Mouse (Mus musculus) B cell, adult 2 months (primary cell): ENCODE measurements at regions not wholly inside any gene's neighbourhood (a gene's known extent, or its start where the extent isn't known, plus 50 kb on each side); places are given as distances from the start of the nearest gene placed in this dataset.
"Not testable (repeated sequence)": the region's sequence is repeated elsewhere in the genome, so short reads cannot be mapped to it uniquely, and the experiment has no call there.

Experiments used
- DNase-seq, 2 experiments: peaks; one replicate each; pipeline ENCODE4 v3.0.0; 2022

- DNase-seq: peak; percentile 54 to 63
These were observed 824.6 kb downstream of the Basp1 start for GRCm38 (mm10) chr15:24588943-24589342.

GRCm38 (mm10) chr15:24566981-24567380, 846.6 kb downstream of the Basp1 start:
- no peak for DNase-seq

GRCm38 (mm10) chr15:24556806-24557205, 856.8 kb downstream of the Basp1 start:
- DNase-seq: no peak

- no peak for DNase-seq
These were observed 863.5 kb downstream of the Basp1 start for GRCm38 (mm10) chr15:24550108-24550507.

- DNase-seq: no peak
These were observed 883.5 kb downstream of the Basp1 start for GRCm38 (mm10) chr15:24530065-24530464.

- no peak for DNase-seq
These were observed 886.2 kb downstream of the Basp1 start for GRCm38 (mm10) chr15:24527379-24527778.

GRCm38 (mm10) chr15:24513926-24514325, 899.6 kb downstream of the Basp1 start:
- DNase-seq: no peak

- no peak for DNase-seq
These were observed 911.5 kb downstream of the Basp1 start for GRCm38 (mm10) chr15:24501907-24502559.

- no peak for DNase-seq
These were observed 927.3 kb downstream of the Basp1 start for GRCm38 (mm10) chr15:24486235-24486634.

- no peak for DNase-seq
These were observed 945.3 kb downstream of the Basp1 start for GRCm38 (mm10) chr15:24468239-24468638.

- DNase-seq: no peak
These were observed 955.8 kb downstream of the Basp1 start for GRCm38 (mm10) chr15:24457726-24458125.

GRCm38 (mm10) chr15:24433083-24433482, 980.5 kb downstream of the Basp1 start:
- DNase-seq: no peak

- DNase-seq: no peak
These were observed 984.4 kb downstream of the Basp1 start for GRCm38 (mm10) chr15:24429154-24429553.

GRCm38 (mm10) chr15:24422333-24422942, 991.1 kb downstream of the Basp1 start:
- DNase-seq: no peak

GRCm38 (mm10) chr15:24419736-24420135, 993.8 kb downstream of the Basp1 start:
- DNase-seq: no peak

- no peak for DNase-seq
These were observed 994.4 kb downstream of the Basp1 start for GRCm38 (mm10) chr15:24419186-24419585.

- no peak for DNase-seq
These were observed 1005.9 kb downstream of the Basp1 start for GRCm38 (mm10) chr15:24407691-24408090.

- no peak for DNase-seq
These were observed 1008.3 kb downstream of the Basp1 start for GRCm38 (mm10) chr15:24405305-24405704.

- no peak for DNase-seq
These were observed 1013.5 kb downstream of the Basp1 start for GRCm38 (mm10) chr15:24400088-24400487.

GRCm38 (mm10) chr15:24358398-24358797, 1055.2 kb downstream of the Basp1 start:
- DNase-seq: no peak

GRCm38 (mm10) chr15:24348975-24349560, 1064.5 kb downstream of the Basp1 start:
- no peak for DNase-seq

GRCm38 (mm10) chr15:24335876-24336275, 1077.7 kb downstream of the Basp1 start:
- not testable (repeated sequence) for DNase-seq

GRCm38 (mm10) chr15:24303123-24303522, 1110.4 kb downstream of the Basp1 start:
- not testable (repeated sequence) for DNase-seq

GRCm38 (mm10) chr15:24297236-24297635, 1116.3 kb downstream of the Basp1 start:
- no peak for DNase-seq
